Mouse (Mus musculus): Measurements from ENCODE around the gene Traf4. TPM values are rescaled to one million over a fixed set of nuclear protein-coding genes. Genes with fewer than 3 reads are reported as not detected.

Gene Traf4
- total and polyA plus RNA-seq, 2 experiments: 8.8 to 73.5 TPM

- H3K27ac ChIP-seq (replicated peaks; ENCODE audit: insufficient read depth, low read depth, low read length): no peak overlapping the region; the same call in 1 of the 2 replicates
- H3K4me1 ChIP-seq (ENCODE audit: control insufficient read depth, insufficient read depth, low read length): peaks cover 7% of the 10 kb centered on the region
- H3K27me3 ChIP-seq (ENCODE audit: control insufficient read depth, insufficient read depth, low read length): no peaks in the 10 kb centered on the region
- TF ChIP-seq POLR2A (IDR thresholded peaks at IDR 0.05; ENCODE audit: extremely low read depth, insufficient read depth, low read length) (no peak), CTCF (IDR thresholded peaks at IDR 0.05; ENCODE audit: low read depth, low read length) (no peak)
- peak overlapping the region; percentile 62 for H3K9ac ChIP-seq (ENCODE audit: low read depth, low read length)
- 28% methylated on average over 10 of the region's 10 CpGs for WGBS
- H3K4me3 ChIP-seq (ENCODE audit: insufficient read depth, low read depth, low read length): peak overlapping the region; percentile 8; the same call in 1 of the 2 replicates
- peaks cover 5% of the 10 kb centered on the region; the same call in 1 of the 2 replicates for H3K79me2 ChIP-seq (ENCODE audit: control insufficient read depth, insufficient read depth, low read length)
- DNase-seq (ENCODE audit: extremely low read depth, low read depth, low spot score): peak; percentile 46
- H3K36me3 ChIP-seq (ENCODE audit: control insufficient read depth, insufficient read depth, low read length): peaks cover 19% of the 10 kb centered on the region
Measured at GRCm38 (mm10) chr11:78183884-78184514, 18.6 kb upstream of the Traf4 start.

DNA sequence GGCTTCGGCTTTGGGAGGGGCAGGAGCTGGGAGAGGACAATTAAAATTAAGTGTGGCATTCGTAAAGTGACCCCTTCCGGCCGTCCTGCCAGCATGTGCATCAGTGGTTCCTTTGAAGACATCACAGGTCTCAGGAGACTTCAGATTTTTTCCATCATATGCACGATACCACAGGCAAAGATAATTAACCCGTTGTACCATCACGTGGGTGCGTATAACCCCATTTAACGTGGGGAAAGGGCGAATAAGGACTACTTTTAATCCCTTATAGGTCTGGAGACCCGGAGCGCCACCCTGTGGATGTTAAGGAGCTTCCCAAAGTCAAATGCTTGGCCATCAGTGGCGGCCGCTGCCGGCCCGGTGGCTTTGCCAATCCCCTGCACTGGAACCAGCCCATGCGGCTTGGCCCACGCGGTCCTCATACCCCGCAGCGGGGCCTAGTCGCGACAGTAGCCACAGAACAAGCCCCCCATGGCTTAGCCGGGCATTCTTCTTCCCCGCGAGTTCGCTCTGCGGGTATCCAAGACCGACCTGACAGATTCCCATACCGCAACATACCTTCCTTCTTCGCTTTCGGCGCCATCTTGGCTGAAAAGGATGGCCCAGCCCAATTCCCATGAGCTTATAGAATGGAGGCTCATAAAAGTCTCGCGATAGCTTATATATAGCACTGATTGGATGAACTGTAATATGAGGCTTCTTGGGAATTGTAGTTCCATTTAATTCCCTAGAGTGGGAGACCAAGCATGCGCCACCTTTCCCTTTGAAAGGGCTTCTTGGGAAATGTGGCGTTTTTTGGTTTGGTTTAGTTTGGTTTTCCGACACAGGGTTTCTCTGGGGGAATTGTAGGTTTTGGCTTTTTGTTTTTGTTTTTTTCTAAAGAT is 17.8 kb upstream of the Traf4 start, which contains the start of gene Rpl23a:
Gene Rpl23a (minus strand): TSS at position 624 of the 884 bp plus-strand sequence.
- Histone ChIP-seq H3K9ac (ENCODE audit: low read depth, low read length) (peak within 1 kb of the TSS; percentile 87), H3K4me1 (ENCODE audit: control insufficient read depth, insufficient read depth, low read length) (peaks cover 7% of the 10 kb centered on the region), H3K27me3 (ENCODE audit: control insufficient read depth, insufficient read depth, low read length) (no peaks in the 10 kb centered on the region), H3K27ac (replicated peaks; ENCODE audit: insufficient read depth, low read depth, low read length) (peak within 1 kb of the TSS; percentile 54), H3K79me2 (ENCODE audit: control insufficient read depth, insufficient read depth, low read length) (peaks cover 5% of the 10 kb centered on the region; the same call in 1 of the 2 replicates), H3K4me3 (ENCODE audit: insufficient read depth, low read depth, low read length) (peak within 1 kb of the TSS; percentile 73), H3K36me3 (ENCODE audit: control insufficient read depth, insufficient read depth, low read length) (peaks cover 19% of the 10 kb centered on the region)
- peak; percentile 95 for DNase-seq (ENCODE audit: extremely low read depth, low read depth, low spot score)
- peak; percentile 20; the same call in 1 of the 2 replicates for TF ChIP-seq CTCF (IDR thresholded peaks at IDR 0.05; ENCODE audit: low read depth, low read length)
- peak; percentile 72; the same call in 1 of the 2 replicates for TF ChIP-seq POLR2A (IDR thresholded peaks at IDR 0.05; ENCODE audit: extremely low read depth, insufficient read depth, low read length)
- under 1% methylated on average over 38 of the region's 38 CpGs for WGBS

GRCm38 (mm10) chr11:78182450-78182849 is 17.1 kb upstream of the Traf4 start:
- peak; percentile 23 for DNase-seq (ENCODE audit: extremely low read depth, low read depth, low spot score)
- Histone ChIP-seq H3K79me2 (ENCODE audit: control insufficient read depth, insufficient read depth, low read length) (peaks cover 5% of the 10 kb centered on the region; the same call in 1 of the 2 replicates), H3K4me3 (ENCODE audit: insufficient read depth, low read depth, low read length) (peak overlapping the region; percentile 73), H3K36me3 (ENCODE audit: control insufficient read depth, insufficient read depth, low read length) (peaks cover 19% of the 10 kb centered on the region), H3K4me1 (ENCODE audit: control insufficient read depth, insufficient read depth, low read length) (peaks cover 5% of the 10 kb centered on the region), H3K27me3 (ENCODE audit: control insufficient read depth, insufficient read depth, low read length) (no peaks in the 10 kb centered on the region), H3K9ac (ENCODE audit: low read depth, low read length) (peak overlapping the region; percentile 87), H3K27ac (replicated peaks; ENCODE audit: insufficient read depth, low read depth, low read length) (peak overlapping the region; percentile 54; the same call in 1 of the 2 replicates)
- TF ChIP-seq CTCF (IDR thresholded peaks at IDR 0.05; ENCODE audit: low read depth, low read length) (no peak), POLR2A (IDR thresholded peaks at IDR 0.05; ENCODE audit: extremely low read depth, insufficient read depth, low read length) (no peak)
- 4% methylated on average over 7 of the region's 7 CpGs for WGBS

DNA sequence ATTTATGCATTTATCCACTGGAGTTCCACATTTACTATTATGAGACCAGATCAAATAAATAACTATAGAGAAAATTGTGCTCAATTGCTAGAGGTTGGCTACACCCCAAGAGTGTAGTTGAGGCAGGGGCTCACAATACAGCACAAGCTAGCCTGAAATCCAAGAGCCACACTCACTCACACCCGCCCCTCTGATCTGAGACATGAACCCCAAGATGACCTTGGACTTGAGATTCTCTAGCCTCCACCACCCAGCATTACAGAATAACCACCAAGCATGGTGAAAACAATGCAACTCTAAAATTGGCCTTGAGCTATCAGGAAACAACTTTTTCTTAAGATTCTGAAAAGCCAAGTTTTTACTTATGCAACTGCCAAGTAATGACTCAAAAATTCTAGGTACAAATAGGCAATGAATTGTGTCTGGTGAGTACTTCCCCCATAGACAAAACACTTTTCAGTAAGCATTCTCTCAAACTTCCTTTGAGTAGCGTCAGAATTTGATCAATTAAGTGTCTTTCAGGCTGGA is 16.5 kb upstream of the Traf4 start:
- peaks cover 5% of the 10 kb centered on the region; the same call in 1 of the 2 replicates for H3K79me2 ChIP-seq (ENCODE audit: control insufficient read depth, insufficient read depth, low read length)
- WGBS: 22% methylated on average over 2 of the region's 2 CpGs
- TF ChIP-seq CTCF (IDR thresholded peaks at IDR 0.05; ENCODE audit: low read depth, low read length) (no peak), POLR2A (IDR thresholded peaks at IDR 0.05; ENCODE audit: extremely low read depth, insufficient read depth, low read length) (no peak)
- peak; percentile 18 for DNase-seq (ENCODE audit: extremely low read depth, low read depth, low spot score)
- H3K27me3 ChIP-seq (ENCODE audit: control insufficient read depth, insufficient read depth, low read length): no peaks in the 10 kb centered on the region
- peak overlapping the region; percentile 30; the same call in 1 of the 2 replicates for H3K9ac ChIP-seq (ENCODE audit: low read depth, low read length)
- H3K4me3 ChIP-seq (ENCODE audit: insufficient read depth, low read depth, low read length): no peak overlapping the region
- peaks cover 5% of the 10 kb centered on the region for H3K4me1 ChIP-seq (ENCODE audit: control insufficient read depth, insufficient read depth, low read length)
- no peak overlapping the region for H3K27ac ChIP-seq (replicated peaks; ENCODE audit: insufficient read depth, low read depth, low read length)
- H3K36me3 ChIP-seq (ENCODE audit: control insufficient read depth, insufficient read depth, low read length): peaks cover 19% of the 10 kb centered on the region

DNA sequence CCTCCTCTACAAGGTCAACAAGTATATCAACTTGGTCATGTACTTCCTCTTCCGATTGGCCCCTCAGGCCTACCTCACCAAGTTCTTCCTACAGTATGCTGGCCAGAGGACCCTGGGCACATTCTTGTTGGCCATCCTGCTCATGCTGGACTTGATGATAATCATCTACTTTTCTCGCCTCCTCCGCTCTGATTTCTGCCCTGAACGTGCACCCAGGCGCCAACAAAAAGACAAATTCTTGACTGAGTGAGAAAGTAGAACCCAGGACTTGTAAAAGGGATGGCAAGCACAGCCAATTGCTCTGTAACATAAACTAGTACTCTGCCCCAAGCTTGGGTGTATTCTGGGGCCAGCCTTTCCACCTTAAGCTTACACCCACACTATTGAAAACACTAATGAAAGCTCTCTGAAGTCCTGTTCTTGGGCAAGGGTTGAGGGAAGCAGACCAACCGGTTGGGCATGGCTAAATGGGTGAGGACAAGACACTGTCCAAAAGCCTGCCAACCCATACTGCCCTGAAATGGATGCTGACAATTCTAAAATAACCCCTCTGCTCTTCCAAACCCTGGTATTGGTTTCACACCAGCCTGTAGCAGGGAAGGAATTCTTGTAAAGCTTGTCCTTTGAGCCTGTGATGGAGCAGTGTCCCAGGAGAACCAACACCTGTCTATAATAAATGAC is 14.8 kb upstream of the Traf4 start:
- H3K79me2 ChIP-seq (ENCODE audit: control insufficient read depth, insufficient read depth, low read length): peaks cover 5% of the 10 kb centered on the region; the same call in 1 of the 2 replicates
- peaks cover 7% of the 10 kb centered on the region for H3K4me1 ChIP-seq (ENCODE audit: control insufficient read depth, insufficient read depth, low read length)
- H3K9ac ChIP-seq (ENCODE audit: low read depth, low read length): no peak overlapping the region
- no peak for DNase-seq (ENCODE audit: extremely low read depth, low read depth, low spot score)
- H3K27me3 ChIP-seq (ENCODE audit: control insufficient read depth, insufficient read depth, low read length): no peaks in the 10 kb centered on the region
- 70% methylated on average over 6 of the region's 6 CpGs for WGBS
- TF ChIP-seq CTCF (IDR thresholded peaks at IDR 0.05; ENCODE audit: low read depth, low read length) (no peak), POLR2A (IDR thresholded peaks at IDR 0.05; ENCODE audit: extremely low read depth, insufficient read depth, low read length) (no peak)
- no peak overlapping the region for H3K4me3 ChIP-seq (ENCODE audit: insufficient read depth, low read depth, low read length)
- no peak overlapping the region for H3K27ac ChIP-seq (replicated peaks; ENCODE audit: insufficient read depth, low read depth, low read length)
- peaks cover 19% of the 10 kb centered on the region for H3K36me3 ChIP-seq (ENCODE audit: control insufficient read depth, insufficient read depth, low read length)

Measured in liver, adult 2 months (tissue).